Mouse (Mus musculus): Measurements from ENCODE around the gene Samd14.

DNA sequence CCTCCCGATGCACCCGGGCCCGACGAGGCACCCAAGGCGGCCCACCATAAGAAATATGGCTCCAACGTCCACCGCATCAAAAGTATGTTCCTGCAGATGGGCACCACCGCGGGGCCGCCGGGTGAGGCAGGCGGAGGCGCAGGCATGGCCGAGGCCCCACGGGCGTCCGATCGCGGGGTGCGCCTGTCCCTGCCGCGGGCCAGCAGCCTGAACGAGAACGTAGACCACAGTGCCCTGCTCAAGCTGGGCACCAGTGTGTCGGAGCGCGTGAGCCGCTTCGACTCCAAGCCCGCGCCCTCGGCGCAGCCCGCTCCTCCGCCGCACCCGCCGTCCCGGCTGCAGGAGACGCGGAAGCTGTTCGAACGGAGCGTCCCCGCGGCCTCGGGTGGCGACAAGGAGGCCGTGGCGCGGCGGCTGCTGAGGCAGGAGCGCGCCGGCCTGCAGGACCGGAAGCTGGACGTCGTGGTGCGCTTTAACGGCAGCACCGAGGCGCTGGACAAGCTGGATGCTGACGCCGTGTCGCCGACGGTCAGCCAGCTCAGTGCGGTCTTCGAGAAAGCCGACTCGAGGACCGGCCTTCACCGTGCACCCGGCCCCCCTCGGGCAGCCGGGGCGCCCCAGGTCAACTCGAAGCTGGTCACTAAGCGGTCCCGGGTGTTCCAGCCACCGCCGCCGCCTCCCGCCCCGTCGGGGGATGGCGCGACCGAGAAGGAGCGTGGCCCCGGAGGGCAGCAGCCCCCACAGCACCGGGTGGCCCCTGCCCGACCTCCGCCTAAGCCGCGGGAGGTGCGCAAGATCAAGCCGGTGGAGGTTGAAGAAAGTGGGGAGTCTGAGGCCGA, 17.8 kb upstream of the Samd14 start:
- no peak for TF ChIP-seq POLR2A (IDR thresholded peaks at IDR 0.05; ENCODE audit: low read depth, low read length)
- TF ChIP-seq CTCF (conservative IDR thresholded peaks at IDR 0.05; ENCODE audit: insufficient read depth, insufficient read length, low read depth, low read length), result no peak
